Mouse (Mus musculus): ENCODE data around the gene Klhdc2.

DNA sequence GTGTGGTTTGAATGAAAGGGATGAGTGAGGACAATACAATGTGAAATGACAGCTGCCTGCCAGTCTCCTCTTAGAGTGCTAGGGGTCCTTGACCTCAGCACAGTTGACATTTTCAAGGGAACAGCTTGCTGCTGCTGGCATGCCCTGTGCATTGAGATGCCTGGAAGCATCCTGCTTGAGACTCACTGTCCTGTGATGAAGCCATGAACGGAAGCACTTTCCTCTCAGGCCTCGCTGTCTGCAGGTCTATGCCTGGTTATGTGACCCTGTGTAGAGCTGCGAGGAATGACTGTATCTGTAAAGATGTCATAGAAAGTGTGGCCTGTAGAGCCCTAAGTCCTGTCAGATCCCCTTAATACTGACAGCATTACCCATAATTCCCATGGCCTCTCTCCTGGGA is 31.4 kb upstream of the Klhdc2 start:
- TF ChIP-seq ZNF384 (IDR thresholded peaks at IDR 0.05; ENCODE audit: low read depth, low read length): no peak
- no peak for TF ChIP-seq MAFK (IDR thresholded peaks at IDR 0.05; ENCODE audit: insufficient read depth, low read depth, low read length)

Data from ES-E14 (cell line).